Mouse (Mus musculus) kidney, postnatal 14 days (tissue): ENCODE data around the gene Nckap5l.

ENCODE experiments used
- DNase-seq: peaks from one replicate; pipeline ENCODE4 v3.0.0; 2022; ENCODE audit warnings: mixed read lengths

Gene Nckap5l

DNA sequence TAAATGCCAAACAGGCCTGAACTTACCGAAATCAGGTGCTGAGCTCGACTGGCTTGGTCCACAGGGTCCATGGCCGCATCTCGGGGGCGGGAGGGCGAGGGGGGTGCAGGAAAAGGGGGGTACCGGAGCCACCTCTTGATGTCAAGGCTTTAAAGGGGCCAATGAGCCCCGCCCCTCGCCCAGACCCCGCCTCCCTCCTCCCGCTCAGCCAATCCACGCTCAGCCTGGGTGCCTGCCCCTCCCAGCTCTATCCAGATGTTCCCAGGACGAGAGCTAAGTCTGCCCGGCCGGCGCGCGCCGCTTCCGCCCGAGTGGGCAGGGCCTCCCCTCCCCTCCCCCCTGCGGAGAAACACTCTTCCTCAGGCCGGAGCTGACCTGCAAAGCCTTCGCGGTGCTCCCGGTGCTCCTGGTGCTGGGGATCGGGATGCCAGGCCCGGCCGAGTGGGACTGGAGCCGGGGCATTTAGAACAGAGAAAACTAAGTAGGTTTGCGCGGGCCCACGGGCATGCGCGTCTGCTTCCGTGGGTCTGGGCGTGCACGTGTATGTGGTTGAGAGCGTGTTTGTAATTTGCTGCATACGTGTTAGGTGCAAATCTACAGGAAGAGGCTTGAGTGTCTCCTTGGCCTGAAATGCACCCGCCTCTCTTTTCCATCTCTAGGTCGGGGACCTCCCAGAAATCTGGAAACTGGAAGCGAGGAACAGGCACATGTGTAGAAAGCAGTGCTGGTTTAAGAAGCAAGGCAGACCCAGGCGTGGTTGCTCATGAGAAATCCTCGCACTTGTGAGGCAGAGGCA is at the start of gene Nckap5l:
Nckap5l (minus strand) TSS at position 143 of the 796 bp plus-strand sequence.
- DNase-seq: peak; percentile 96

DNA sequence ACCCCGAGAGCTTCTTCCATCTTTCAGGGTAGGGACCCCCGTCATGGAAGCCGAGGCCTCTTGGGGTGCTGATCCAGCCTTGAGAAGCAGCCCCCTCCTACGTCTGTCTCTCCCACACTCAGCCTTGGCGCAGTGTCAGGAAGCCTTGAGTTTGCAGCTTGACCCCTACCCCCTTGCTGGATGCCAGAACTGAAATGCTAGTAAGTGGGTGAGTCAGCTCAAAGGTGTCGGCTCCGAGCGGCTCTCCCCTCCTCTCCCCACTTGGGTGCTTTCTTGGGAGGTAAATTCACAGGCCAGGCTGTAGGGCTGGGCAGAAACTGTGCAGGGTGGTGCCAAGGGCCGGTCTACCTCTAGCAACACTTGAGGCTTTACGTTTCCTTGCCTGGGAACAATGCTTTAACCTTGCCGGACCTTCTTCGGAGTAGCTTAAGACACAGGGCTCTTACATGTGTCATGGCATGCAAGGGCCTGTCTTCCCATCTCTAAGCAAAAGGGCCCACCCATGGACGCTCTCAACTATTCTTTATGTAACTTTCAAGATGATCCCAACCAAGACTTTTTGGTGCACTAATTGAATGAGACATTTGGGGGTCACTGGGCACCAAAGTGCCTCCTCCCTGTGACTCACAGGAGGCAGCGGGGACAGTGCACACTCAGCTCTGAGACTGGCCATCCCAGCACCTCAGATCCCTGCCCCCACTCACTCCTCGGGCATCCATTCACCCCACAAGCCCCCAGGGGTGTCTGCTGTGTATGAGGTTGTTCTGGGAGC is 48.0 kb upstream of the Nckap5l start:
- DNase-seq: peak; percentile 28

DNA sequence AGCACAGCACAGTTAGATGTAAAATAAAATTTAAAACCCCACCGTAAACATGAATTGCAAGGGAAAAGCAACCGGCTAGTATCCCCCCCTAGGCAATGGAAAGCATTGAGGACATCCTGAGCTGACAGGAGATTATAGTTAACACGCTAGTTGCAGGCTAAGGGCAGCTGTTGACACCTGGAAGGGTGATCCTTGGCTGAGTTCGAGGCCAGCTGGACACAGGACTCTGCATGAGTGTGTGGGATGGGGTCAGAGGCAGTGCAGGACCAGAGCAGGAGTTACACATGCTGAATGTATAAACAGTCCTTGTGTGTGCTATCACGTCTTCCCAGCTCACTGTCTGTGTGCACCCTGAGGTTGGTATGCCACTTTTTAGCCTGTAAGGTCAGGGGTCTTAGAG is 45.7 kb upstream of the Nckap5l start:
- no peak for DNase-seq

DNA sequence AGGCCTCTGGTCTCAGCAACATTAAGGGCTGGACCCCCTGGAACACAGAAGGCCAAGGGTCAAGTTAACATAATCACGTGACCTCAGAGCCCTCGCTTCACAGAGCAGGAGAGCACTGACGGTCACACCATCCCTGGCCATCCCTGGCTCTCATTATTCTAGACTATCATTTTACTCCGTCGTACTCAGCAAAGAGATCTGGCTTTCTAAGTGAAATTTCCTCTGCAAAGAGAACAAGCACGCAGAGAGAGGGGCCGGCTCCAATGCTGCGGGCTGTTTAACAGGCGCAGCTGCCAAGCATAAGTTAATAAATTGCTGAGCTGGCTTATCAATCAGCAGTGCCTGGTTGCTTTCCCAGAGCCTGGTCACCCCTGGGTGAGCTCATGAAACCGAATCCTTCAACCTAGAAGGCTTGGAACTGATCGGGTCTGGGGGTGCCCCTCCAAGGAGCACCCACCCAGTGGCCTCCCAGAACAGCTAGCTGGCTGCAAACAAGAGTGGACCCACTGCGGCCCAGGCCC is 44.8 kb upstream of the Nckap5l start:
- peak; percentile 52 for DNase-seq

DNA sequence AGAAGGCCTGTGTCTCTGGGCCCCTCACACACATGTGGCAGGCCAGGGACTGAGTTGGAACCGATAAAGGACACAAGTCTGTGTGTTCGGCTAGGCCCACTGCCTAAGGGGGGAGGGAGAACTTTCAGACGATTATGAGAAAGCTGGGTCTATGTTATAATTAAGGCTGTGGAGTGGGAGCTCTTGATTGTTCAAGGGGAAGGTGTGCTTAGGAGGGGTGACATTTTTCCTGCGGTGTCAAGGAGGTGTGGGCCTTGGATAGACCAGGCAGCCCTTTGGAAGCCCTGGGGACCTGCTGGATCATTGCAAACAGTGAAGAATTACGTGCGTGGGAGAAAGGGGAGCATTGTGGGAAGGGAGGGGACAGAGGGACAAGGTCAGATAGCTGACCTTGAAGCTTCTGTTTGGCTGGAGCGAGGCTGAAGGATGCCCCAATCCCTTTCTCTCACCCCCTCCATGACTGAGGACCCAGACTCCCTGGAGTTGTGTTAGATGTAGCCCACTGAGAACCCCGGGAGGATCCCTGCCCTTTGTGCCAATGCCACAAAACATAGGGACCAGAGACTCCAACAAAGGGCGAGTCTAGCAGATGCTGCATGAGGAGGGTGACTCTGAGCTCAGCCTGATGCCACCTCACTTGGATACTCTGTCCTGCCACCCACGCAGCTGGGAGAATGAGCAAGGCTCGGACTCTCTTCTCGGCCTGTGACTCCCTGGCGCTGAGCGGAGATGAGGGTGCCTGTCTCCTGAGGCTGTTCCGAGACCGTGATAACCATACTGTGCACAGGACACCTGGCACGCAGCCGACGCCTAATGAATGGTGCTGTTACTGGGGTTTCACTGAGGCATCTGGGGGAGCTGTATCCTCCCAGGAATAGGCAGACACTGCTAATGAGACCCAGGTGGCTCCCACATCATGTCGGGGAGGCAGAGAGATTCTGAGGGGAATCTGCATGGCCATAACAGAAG is 44.0 kb upstream of the Nckap5l start:
- DNase-seq: no peak

DNA sequence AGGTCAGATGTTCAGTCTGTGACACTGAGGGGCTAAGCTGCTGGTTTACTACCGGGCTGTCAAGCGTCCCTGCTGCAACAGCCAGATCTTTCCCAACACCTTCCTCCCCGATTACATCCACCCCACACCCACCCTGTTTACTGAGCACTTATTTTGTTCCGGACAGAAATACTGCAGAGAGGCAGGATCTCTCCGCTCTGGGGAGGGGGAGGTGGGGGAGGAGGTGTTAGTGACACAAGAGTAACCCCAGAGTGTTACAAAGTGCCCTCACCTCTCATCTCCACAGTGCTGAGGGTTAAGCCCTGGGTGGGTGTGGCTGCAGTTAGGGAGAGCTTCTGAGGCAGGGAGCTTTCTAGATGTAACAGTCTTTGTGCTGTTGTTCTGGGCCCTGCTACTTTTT is 42.8 kb upstream of the Nckap5l start:
- no peak for DNase-seq

DNA sequence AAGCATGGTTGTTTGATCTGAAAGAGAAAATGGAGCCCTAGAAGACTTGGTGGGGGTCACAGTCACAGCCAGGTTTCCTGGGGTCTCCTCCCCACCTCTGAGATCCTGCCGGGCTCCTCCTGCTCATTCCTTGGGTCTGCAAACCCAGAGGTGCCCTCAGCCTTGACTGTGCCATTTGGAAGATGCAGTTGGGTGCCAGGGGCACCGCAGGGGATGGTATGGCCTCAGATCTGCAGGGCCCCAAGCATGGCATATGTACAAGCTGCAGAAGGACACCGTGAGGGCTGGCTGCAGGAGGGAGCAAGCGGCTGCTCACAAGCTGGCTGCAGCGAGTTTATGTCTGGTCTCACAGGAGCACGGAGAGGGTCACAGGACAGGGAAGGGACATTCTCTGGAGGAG is 42.2 kb upstream of the Nckap5l start:
- no peak for DNase-seq

DNA sequence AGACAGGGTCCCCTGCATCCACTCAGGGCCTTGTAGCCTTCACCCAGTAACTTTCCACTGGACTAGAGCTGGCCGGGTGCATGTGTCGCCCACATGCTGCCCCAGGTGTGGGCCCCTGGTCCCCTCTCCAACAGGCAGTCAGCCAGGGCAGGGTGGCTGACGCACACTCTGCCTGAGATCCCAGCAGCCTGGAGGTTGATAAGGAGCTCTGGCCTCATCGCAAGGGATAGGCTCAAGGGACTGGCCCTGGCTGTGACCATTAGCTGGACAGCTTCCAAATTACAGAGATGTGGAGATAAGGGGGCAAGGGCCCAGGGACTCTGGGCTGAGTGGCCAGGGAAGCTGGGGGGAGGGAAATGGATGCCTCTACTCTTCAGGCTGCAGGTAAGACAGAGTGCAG is 41.2 kb upstream of the Nckap5l start:
- peak; percentile 70 for DNase-seq

GRCm38 (mm10) chr15:99498356-99498755 is 40.8 kb upstream of the Nckap5l start:
- DNase-seq: no peak

DNA sequence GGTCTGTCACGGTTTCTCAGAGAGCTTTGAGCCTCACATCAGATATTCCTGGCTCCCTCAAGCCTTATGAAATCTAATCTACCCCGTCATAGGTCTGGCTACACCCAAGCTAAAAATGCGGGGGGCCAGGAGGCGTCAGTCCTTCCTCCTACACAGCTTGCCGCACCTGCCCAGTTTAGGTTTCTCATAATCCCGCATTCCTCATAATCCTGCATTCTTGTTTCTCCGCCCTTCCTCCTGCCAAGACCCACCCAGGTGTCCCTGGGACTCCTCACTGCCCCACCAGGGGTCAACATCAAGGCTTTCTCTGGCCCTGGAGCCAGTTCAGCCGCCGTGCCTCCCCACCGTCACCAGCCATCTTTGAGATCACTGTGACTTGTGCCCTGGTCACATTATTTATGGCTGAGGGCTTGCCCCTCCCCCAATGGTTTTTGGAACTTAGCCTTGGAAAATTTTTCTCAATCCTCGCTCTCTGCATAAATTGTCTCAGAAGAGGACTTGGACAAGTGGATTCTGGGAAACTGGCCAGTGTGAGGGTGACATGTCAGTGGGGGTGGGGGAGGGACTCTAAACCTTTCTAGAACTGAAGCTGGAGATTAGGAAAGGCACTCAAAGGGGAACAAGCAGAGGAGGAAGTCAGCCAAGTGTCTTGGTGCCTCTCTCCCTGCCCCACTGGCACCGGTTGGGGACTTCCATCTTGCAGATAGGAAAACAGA is 40.1 kb upstream of the Nckap5l start:
- peak; percentile 89 for DNase-seq

- peak; percentile 69 for DNase-seq
Observed at GRCm38 (mm10) chr15:99497061-99497460, 39.5 kb upstream of the Nckap5l start.

DNA sequence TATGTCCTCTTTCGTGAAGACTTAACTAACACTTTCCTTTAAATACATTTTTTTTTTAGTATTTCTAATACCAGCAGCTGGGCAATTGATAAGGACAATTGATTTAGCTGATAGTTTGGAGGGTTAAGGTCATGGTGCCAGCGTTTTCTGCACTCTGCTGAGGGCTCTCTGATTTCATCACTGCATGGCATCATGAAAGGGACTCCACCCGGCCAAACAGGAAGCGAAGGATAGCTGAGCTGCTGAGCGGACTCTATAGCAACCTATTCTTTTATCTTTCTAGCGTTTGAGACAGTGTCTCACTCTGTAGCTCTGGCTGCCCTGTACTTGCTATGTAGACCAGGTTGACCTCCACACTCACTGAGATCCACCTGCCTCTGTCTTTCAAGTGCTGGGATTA is 27.2 kb upstream of the Nckap5l start:
- no peak for DNase-seq

DNA sequence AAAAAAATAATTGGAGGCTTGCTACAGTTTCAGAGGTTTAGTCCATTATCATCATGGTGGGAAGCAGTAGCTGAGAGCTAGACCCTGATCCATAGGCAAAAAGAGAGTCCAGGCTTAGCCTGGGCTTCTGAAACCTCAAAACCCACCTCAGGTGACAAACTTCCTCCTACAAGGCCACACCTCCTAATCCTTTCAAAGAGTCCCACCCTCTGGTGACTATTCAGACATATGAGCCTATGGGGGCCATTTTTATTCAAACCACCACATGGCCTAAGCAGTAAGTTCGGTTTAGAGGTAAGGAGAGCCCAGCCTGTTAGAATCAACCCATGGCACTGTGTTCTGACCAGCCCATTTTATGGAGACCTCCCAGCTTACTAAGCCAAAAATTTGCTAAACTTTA is 18.3 kb upstream of the Nckap5l start:
- no peak for DNase-seq

DNA sequence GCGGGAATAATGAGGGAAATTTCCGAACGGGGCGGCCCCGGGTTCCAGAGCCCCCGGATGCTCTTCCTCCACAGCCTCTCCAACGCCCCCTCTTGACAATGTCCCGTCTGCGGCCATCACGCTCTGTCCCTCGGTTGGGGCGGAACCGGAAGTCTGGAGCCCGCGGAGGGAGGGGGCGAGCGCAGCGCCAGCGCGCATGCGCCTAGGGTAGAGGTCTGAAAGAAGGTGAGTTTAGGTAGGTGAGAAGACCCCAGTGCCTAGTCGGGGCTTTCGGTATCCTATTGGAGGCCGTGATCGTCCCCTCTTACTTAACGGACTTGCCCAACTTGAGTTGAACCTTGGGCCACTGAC is 17.0 kb upstream of the Nckap5l start, which contains the start of gene Bcdin3d:
Bcdin3d (minus strand) TSS at position 155 of the 351 bp plus-strand sequence.
- DNase-seq: peak; percentile 92

GRCm38 (mm10) chr15:99473801-99474575 is 16.4 kb upstream of the Nckap5l start:
- DNase-seq: peak; percentile 81

GRCm38 (mm10) chr15:99472972-99473371 is 15.4 kb upstream of the Nckap5l start:
- DNase-seq: no peak

DNA sequence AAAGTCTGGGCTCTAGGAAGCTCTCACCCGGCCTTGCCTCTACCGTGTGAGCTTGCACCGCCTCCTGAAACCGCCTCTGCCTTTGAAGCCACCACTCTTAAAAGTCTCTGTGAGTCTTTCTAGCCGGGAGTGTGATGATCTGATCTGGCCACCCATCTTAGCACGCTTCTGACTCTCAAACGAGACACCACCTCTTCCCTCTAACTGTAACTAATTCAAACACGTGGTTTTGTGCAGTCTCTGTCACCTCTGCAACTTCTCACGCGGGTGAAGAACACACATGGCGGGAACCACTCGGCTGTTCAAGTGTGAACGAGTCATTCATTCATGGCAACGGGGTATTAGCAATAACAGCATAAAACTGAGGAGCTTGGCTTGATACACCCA is 14.1 kb upstream of the Nckap5l start:
- DNase-seq: no peak

- DNase-seq: peak; percentile 75
Observed at GRCm38 (mm10) chr15:99470971-99471676, 13.6 kb upstream of the Nckap5l start.

- peak; percentile 45 for DNase-seq
Observed at GRCm38 (mm10) chr15:99470224-99470761, 12.7 kb upstream of the Nckap5l start.

DNA sequence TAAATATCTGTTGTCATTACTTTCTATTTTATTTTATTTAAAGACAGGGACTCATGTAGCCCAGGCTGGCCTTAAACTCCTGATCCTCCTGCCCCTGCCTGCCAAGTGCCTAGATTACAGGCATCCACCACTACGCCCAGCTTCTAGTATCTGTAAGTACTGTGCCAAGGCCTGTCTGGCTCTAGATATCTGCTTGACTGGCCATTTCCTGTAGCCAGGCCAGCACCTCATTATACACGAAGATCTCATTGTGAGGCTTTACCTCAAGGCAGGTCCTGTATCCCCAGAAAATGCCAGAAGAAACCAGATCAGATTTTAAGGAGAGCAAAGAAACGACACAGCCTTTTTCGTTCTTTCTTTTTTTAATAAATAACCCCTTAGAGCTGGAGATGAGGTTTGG is 12.2 kb upstream of the Nckap5l start:
- no peak for DNase-seq
